Mouse (Mus musculus) adipose tissue, adult 10 weeks (tissue): ENCODE data around the gene Rnf7. TPM values are rescaled to one million over a fixed set of nuclear protein-coding genes. Genes with fewer than 3 reads are reported as not detected.

Experiments
- polyA plus RNA-seq: library from polyadenylated mRNA; stranded (reverse); fragments of 350-450 nt; fragmentation: Illumina TruSeq; extraction: RNeasy Lipid Tissue Mini Kit (QIAGEN cat#74804); gene quantifications from one replicate; pipeline ENCODE4 v1.2.3, GENCODE M21; 2014; ENCODE audit warnings: low read depth, low replicate concordance

Gene Rnf7
- 95.4 TPM for polyA plus RNA-seq

DNA sequence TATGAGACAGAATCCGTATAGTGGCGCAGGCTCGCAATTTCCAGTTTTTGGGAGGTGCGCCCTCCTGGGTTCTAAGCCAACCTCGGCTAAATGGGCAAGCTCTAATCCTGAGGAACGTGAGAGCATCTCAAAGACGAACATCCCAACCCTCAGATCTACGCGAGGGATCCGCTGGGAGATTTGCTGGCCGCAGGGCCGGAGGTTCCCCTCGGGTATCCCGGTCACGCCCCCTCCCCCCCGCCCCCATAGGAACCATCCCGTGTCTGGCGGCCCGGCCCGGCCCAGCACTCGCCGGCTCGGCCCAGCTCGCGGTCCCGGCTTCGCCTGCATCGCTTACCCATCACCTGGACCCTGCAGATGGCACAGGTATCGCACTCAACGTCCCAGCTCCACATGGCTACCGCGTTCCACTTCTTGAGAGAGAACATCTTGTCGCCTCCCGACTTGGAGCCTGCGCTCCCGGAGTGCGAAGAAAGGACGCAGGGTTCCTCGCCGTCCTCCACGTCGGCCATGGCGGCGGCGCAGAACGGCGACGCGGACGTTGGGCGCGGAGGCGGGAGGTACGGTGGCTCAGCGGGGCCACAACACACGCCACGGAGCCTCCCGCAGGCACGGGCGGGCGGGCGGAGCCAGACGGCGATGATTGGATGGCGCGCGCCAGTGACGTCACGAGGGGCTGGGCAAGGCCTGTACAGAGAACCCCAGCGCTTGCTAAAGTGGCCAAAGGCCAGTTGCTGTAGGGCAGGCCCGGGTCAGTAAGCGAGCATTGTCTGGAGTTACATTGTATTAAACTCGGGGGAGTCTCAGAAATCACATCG lies at the start of gene Rnf7:
Gene Rnf7 (minus strand): TSS at position 605 of the 818 bp plus-strand sequence.

DNA sequence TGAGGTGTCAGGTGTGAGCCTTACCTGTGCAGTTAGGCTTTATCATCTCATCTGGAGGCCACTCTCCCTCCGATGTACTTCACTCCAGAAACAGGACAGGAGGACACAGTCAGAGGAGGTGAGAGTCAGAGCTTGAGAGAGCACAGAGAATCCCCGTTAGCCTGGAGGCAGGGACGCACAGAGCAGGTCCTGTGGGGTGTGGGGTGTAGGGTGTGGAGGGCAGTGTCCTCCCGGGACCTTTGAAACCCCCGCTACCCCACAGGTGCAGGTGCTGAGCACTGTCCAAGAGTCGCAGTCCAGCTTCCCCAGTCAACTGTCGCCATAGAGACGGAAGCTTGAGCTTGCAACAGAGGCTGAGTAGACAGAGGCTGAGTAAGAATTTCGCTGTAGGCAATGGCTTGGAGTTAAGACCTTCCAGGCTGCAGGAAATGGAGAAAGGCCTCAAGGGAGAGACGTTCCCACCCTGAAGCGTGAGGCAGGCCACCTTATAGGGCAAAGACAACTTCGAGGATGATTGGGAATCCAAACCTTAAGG lies 46.6 kb upstream of the Rnf7 start, which contains the start of gene Gm28729:
Gene Gm28729 (minus strand): TSS at position 293 of the 535 bp plus-strand sequence.

Other genes starting within 250 kb of the Rnf7 start
- gene Atp1b3, start 114.2 kb downstream of the Rnf7 start, polyA plus RNA-seq = 127 TPM
- gene Gm28729, start 46.6 kb upstream of the Rnf7 start, polyA plus RNA-seq = 1.4 TPM
- 10.3 TPM for gene Rasa2, start 152.9 kb upstream of the Rnf7 start, polyA plus RNA-seq